Mouse (Mus musculus) retina, adult 2 months (tissue): Measurements from ENCODE around the gene Slc38a2.

Source experiments
- DNase-seq: peaks from one replicate; pipeline ENCODE4 v3.0.0-alpha.2; 2012; ENCODE audit warnings: low read depth, low spot score

Gene Slc38a2

GRCm38 (mm10) chr15:96699521-96700511, at the start of gene Slc38a2:
Gene Slc38a2, minus strand, starts transcription at chr15:96699730.
- DNase-seq: peak; percentile 59

- DNase-seq: no peak
Observed at GRCm38 (mm10) chr15:96749101-96749500, 49.6 kb upstream of the Slc38a2 start.

- DNase-seq: no peak
Observed at GRCm38 (mm10) chr15:96747551-96747950, 48.0 kb upstream of the Slc38a2 start.

GRCm38 (mm10) chr15:96746986-96747385, 47.5 kb upstream of the Slc38a2 start:
- no peak for DNase-seq

- no peak for DNase-seq
Observed at GRCm38 (mm10) chr15:96745299-96745698, 45.8 kb upstream of the Slc38a2 start.

GRCm38 (mm10) chr15:96744882-96745296, 45.4 kb upstream of the Slc38a2 start:
- DNase-seq: no peak

- DNase-seq: no peak
Observed at GRCm38 (mm10) chr15:96744153-96744881, 44.8 kb upstream of the Slc38a2 start.

GRCm38 (mm10) chr15:96743257-96743656, 43.7 kb upstream of the Slc38a2 start:
- DNase-seq: no peak

- DNase-seq: no peak
Observed at GRCm38 (mm10) chr15:96742591-96743241, 43.2 kb upstream of the Slc38a2 start.

GRCm38 (mm10) chr15:96740865-96741561, 41.5 kb upstream of the Slc38a2 start:
- no peak for DNase-seq

GRCm38 (mm10) chr15:96740091-96740490, 40.6 kb upstream of the Slc38a2 start:
- DNase-seq: no peak

- no peak for DNase-seq
Observed at GRCm38 (mm10) chr15:96736663-96737385, 37.3 kb upstream of the Slc38a2 start.

GRCm38 (mm10) chr15:96735562-96736160, 36.1 kb upstream of the Slc38a2 start:
- no peak for DNase-seq

GRCm38 (mm10) chr15:96734423-96734822, 34.9 kb upstream of the Slc38a2 start:
- no peak for DNase-seq

- DNase-seq: no peak
Observed at GRCm38 (mm10) chr15:96730416-96730815, 30.9 kb upstream of the Slc38a2 start.

GRCm38 (mm10) chr15:96729785-96730184, 30.3 kb upstream of the Slc38a2 start:
- DNase-seq: no peak

- no peak for DNase-seq
Observed at GRCm38 (mm10) chr15:96728993-96729392, 29.5 kb upstream of the Slc38a2 start.

- DNase-seq: no peak
Observed at GRCm38 (mm10) chr15:96728346-96728745, 28.8 kb upstream of the Slc38a2 start.

GRCm38 (mm10) chr15:96724506-96724905, 25.0 kb upstream of the Slc38a2 start:
- no peak for DNase-seq

GRCm38 (mm10) chr15:96722228-96722627, 22.7 kb upstream of the Slc38a2 start:
- no peak for DNase-seq
